Mouse (Mus musculus) mouse embryonic stem cell (cell line): ENCODE data around the gene Cdiptos.

Experiments used
- in situ Hi-C, 2 experiments: fragments of 300-500 bp; cut with MboI; formaldehyde crosslinking; loops; 1 replicate in 1 of 2; 3 replicates in 1 of 2; pipeline ENCODE4 v1.14.3; 2019 to 2020; ENCODE audit warnings: low sequenced_read_pairs in 2 of 2, low pct_unique_long_range_greater_than_20kb in 1 of 2, mixed read lengths in 1 of 2; ENCODE audit not compliant: unreplicated experiment in 1 of 2

The Cdiptos gene

DNA sequence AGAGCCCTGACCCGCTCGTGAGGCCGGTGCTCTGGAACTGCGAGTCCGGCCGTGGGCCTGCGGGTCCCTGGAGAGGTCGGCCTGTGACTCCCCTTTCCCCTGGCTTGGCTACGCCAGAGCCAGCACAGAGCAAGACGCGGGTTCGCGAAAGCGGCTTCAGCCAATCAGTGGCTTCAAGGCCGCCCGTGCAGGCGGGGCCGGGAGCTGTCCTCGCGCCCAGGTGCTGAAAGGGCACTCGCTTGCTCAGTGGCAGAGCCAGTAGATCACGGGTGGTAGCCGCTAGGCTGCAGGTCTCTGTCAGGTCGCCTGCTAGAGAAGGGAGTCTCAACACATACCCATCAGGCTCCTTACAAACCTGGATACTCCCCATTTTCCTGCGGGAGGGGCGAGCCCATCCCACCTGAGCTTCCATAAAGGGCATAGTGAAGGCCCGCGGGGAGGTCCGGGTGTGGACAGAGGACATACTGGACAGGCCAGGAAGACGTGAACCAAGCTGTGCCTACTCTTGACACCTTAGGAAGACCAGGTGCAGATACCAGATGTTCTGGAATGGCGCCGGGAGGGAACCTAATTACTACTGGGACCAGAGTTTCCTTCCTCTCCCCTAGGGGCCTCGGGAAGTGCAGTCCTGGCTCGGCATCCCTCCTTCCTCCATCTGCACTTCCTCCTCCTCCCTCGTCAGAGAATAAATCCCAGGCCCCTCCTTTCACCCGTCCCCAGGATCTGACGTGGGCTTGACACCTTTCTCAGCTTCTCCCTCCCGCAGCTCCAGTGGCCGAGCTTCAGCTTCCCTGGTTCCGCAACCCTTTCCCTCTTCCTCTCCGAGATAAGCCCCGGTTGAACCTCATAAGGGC lies 25.9 kb downstream of the Cdiptos start, which contains the start of gene Sez6l2:
Gene Sez6l2 (plus strand): TSS at position 771 of the 854 bp plus-strand sequence.
- in situ Hi-C loops: loop anchor here in 1 of 2 experiments (25.0 kb wide), 1 partner anchor 113 kb away; the partner anchor contains the start of genes 4930451I11Rik and Doc2a

DNA sequence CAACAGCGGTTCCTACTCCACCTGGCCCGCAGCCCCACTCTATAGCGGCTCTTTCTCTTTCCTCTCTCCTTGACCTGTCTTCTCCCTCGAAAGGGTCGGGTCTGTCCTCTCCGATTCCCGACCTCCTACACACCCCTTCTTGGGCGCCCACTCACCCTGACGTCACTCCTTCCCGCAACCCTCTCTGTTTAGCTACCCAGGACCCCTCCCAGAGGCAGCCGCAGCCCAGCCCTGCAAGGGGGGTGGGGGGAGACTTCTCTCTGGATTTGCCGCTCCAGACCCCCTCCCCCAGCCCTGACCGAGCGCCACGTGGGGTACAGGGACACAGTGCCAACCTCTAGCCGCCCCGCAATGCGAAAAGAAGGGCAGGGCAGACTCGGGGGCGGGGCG lies 26.5 kb downstream of the Cdiptos start, which contains the start of gene Asphd1:
Gene Asphd1 (minus strand): TSS at position 180 of the 390 bp plus-strand sequence.
- in situ Hi-C loops: no loop called here

DNA sequence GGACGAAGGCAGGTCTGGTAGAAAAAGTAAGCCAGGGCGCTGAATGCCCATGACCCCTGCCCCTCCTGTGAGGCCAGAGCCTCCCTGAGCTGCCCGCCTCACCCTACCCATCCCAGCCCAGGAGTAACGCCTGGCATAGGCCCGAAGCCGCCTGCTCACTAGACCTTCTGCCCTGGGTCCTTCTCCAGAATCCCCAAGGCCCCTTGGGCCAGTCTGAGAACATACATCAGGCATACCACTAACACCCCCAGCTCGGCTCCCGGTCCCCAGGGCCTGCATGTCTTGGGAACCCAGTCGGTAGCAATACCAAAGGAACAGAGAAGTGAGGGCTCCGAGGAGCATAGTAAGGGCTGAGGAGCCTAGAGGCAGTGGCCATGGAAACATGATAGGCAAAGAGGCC lies 27.3 kb downstream of the Cdiptos start:
- in situ Hi-C loops: no loop called here

DNA sequence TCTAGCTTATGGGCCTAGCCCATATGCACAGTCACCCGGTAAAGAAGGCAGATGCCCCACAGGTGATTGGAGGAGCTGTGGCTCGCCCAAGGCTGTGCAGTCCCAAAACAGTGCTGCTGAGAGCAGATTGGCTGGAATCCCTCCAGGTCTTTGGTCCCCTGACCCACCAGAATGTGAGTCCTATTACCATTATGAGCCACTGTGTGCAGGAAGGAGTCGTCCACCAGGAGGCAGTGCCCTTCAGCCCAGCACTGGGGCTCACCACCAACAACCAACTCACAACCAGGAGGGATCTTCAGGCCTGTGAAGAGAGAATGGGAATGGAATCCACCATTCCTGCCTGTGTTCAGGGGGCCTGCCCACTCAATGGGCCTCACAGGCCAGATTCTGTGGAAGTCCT lies 29.4 kb downstream of the Cdiptos start:
- in situ Hi-C loops: no loop called here

DNA sequence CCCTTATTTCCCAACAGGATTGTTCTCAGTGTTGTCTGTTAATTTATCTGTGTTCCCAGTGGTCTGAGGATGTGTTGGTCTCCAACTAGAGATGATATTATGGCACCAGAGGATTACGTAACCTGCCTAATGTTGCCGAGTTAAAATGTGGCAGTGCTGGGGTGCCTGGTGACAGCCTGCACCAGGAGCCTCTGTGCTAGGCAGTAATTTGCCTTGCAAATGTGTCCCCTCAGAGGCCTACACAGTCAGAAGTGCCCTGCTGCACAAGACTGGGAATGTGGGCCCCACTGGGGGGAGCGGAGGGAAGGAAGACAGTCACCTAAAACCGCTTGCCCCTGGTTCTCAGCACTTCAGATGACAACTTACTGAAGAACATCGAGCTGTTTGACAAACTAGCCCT lies 34.1 kb downstream of the Cdiptos start:
- in situ Hi-C loops: no loop called here

DNA sequence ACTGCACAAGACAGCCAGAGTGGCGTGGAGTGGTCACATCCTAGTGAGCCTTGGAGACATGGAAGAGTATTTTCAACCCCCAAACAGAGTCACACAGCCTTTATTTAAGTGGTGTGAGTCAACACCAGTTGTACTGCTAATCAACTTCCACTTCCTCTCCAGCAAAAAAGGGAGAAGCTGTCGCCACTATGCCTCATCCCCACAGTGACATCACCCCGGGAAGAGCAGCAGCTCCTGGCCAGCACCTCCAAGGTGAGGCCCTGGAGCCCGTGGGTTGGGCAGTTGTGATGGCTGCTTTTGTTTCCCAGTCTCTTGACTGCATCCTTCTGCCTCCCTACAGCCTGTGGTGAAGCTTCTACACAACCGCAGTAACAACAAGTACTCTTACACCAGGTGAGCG lies 34.7 kb downstream of the Cdiptos start:
- in situ Hi-C loops: no loop called here

DNA sequence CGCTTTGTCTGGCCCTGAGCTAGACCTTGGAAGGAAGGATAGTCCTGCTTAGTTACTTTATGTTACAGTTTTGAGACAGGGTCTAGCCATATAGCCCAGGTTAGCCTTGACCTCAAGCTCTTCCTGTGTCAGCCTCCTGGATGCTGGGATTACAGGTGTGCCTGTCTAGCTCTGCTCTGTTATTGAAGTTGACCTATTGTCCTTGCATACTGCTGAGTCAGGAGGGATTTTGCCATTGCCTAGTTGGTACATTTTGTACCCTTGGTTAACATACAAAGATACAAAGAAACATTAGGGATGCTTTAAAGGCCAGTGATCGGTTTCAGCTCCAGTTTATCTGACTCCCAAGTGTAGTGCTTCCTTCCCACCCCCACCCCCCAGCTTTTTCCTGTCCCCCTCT lies 43.2 kb downstream of the Cdiptos start:
- in situ Hi-C loops: no loop called here

DNA sequence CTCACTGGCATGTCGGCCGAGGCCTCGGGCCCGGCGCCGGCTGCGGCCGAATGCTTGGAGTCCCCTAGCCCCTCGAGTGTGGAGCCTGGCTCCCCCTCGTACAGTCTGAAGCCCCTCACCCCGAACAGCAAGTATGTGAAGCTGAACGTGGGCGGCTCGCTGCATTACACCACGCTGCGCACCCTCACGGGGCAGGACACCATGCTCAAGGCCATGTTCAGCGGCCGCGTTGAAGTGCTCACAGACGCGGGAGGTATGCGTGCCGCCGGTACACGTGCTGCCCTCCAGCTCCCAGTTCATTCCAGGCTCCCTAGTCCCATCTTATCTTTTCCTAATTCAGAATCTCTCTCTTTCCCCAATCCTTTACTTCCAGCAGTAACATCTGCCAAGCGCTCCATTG lies 46.9 kb downstream of the Cdiptos start:
- in situ Hi-C loops: no loop called here

DNA sequence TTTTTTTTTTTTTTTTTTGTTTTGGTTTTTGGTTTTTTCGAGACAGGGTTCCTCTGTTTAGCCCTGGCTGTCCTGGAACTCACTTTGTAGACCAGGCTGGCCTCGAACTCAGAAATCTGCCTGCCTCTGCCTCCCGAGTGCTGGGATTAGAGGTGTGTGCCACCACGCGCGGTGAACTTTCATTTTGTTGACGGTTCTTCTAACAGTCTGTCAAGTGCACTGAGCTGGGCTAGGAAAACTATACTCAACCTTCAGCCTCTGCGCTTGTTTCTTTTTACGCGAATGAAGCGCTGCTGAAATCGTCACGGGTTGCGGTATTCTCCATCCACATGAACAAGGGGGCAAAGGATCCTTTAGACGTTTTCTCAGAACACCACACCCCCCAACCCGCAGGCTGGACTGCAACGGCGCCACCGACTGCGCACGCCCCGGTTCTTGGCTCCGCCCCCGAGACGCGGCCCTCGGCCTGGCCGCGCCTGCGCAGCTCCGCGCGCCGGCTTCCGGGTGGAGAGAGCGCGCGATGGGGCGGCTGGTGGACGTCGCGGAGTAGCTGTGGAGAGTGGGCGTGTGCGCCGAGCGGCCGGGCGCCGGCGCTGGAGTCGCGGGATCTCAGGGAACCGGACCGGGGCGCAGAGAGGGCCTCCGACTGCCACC lies 47.4 kb downstream of the Cdiptos start, which contains the start of gene Kctd13:
Gene Kctd13 (plus strand): TSS at position 496 of the 654 bp plus-strand sequence.
- in situ Hi-C loops: no loop called here

DNA sequence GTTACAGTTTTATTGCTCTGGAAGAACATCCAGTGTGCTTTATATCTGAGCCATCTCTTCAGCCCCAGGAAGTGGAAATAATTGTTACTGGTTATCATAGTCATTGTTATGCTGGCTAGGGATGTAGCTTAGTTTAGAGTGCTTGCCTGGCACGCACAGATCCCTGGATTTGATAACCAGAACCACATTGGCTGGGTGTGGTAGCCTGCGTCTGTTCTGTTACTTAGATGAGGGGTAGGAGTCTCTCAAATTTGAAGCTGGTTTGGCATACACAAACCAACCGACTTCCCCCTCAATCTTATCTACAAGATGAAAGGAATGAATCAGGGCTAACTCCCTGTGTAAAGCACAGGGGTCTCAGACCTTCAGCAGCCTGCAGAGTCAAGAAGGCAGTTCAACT lies 49.6 kb downstream of the Cdiptos start:
- in situ Hi-C loops: no loop called here

DNA sequence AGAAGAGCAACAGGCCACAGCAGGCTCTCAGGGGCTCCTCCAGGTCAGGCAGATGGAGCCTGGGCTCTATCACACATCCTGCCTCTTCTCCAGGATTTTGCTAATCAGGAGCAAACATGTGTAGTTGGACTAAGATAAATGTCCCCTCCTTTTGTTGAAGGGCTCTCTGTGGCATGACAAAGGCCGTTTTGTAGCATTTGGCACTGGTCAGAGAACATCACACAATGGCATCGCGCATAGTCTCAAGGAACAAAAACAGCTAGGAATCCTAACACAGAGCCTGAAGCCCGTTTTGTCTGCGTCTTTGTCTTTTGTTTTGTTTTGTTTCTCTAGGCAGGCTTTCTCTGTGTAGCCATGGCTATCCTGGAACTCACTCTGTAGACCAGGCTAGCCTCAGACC lies 51.9 kb downstream of the Cdiptos start:
- in situ Hi-C loops: no loop called here

DNA sequence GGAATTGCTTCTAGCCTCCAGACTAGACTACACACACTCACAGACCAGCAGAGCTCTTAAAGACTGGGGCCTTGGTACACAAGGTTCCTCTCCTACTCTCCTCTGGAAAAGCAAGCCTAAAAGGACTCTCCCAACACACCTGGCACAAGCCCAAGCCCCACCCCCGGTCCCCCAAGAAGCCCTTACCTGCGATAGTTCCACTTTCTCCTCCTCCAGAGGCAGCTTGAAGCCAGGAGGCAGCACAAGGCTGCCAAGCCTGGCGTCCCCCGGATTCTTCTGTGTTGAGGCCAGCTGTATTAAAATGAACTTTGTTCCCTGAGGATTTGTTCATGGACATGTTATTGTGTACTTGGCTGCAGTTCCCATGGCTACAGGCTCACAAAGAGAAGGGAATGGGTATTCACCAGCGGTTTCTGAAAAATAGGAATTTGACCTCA lies 53.3 kb downstream of the Cdiptos start, which contains the start of gene Tmem219:
Gene Tmem219 (minus strand): TSS at position 294 of the 437 bp plus-strand sequence.
- in situ Hi-C loops: no loop called here
